Mouse (Mus musculus): ENCODE measurements at regions not wholly inside any gene's neighbourhood (a gene's known extent, or its start where the extent isn't known, plus 50 kb on each side); places are given as distances from the start of the nearest gene placed in this dataset.
"Not testable (repeated sequence)": the region's sequence is repeated elsewhere in the genome, so short reads cannot be mapped to it uniquely, and the experiment has no call there.

GRCm38 (mm10) chr13:10909122-10909751, 548.6 kb upstream of the Chrm3 start:
- Histone ChIP-seq H3K79me2 (ENCODE audit: control insufficient read depth, insufficient read depth, low read length, poor library complexity) (no peaks in the 10 kb centered on the region), H3K9ac (ENCODE audit: control insufficient read depth, low read depth, low read length, poor library complexity, severe bottlenecking) (no peak overlapping the region), H3K4me1 (ENCODE audit: control insufficient read depth in 1 of 2, insufficient read depth in 2 of 2, low read length in 2 of 2) (no peaks in the 10 kb centered on the region), H3K36me3 (ENCODE audit: control insufficient read depth in 1 of 2, insufficient read depth in 2 of 2, low read length in 2 of 2) (no peaks in the 10 kb centered on the region), H3K27ac (ENCODE audit: control insufficient read depth, low read depth, low read length) (no peak overlapping the region), H3K4me3 (ENCODE audit: control insufficient read depth in 1 of 2, insufficient read depth in 1 of 2, low read depth in 2 of 2, low read length in 2 of 2) (no peak overlapping the region), H3K9me3 (replicated peaks; ENCODE audit: insufficient read depth, low read length) (no peaks in the 10 kb centered on the region), H3K27me3 (ENCODE audit: control insufficient read depth in 1 of 2, insufficient read depth in 2 of 2, low read length in 2 of 2) (no peaks in the 10 kb centered on the region)
- TF ChIP-seq GABPA (IDR thresholded peaks at IDR 0.05; ENCODE audit: low read depth, low read length): no peak
- TF ChIP-seq ZKSCAN1 (IDR thresholded peaks at IDR 0.05; ENCODE audit: low read depth, low read length): no peak
- TF ChIP-seq GATA1 (IDR thresholded peaks at IDR 0.05; ENCODE audit: low read depth, low read length): no peak
- TF ChIP-seq ZMIZ1 (IDR thresholded peaks at IDR 0.05; ENCODE audit: low read depth, low read length): no peak
- TF ChIP-seq USF1 (IDR thresholded peaks at IDR 0.05; ENCODE audit: low read depth, low read length): no peak
- no peak for DNase-seq (ENCODE audit: low read depth, low spot score)

DNA sequence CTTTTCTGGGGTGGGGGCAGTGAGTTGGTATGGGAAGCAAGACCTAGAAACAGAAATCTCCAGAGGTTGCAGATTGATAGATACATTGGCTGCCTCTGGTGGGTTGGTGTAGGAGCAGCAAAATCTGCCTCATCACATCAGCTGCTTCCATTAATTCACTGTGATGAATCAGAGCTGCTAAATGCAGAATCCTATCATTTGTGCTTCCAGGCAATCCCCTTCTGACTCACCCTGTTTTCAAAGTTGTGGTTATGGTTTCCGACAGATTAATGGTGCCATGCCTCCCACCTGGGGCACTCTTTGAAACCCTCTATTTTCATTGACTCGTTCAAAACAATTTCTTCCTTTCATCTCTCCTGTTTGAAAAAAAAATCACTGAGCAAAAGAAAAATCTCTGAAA, 507.2 kb upstream of the Chrm3 start:
- H3K27ac ChIP-seq (ENCODE audit: control insufficient read depth, low read depth, low read length): no peak overlapping the region
- H3K79me2 ChIP-seq (ENCODE audit: control insufficient read depth, insufficient read depth, low read length, poor library complexity): no peaks in the 10 kb centered on the region
- H3K27me3 ChIP-seq (ENCODE audit: control insufficient read depth in 1 of 2, insufficient read depth in 2 of 2, low read length in 2 of 2): no peaks in the 10 kb centered on the region
- no peak for TF ChIP-seq ZNF384 (IDR thresholded peaks at IDR 0.05; ENCODE audit: low read depth, low read length)
- no peak for TF ChIP-seq KAT2A (conservative IDR thresholded peaks at IDR 0.05; ENCODE audit: low read depth, low read length)
- TF ChIP-seq NELFE (IDR thresholded peaks at IDR 0.05; ENCODE audit: low read depth, low read length): no peak
- no peak for TF ChIP-seq NRF1 (IDR thresholded peaks at IDR 0.05; ENCODE audit: insufficient read depth, low read depth, low read length, poor library complexity, severe bottlenecking)
- TF ChIP-seq MAFK (IDR thresholded peaks at IDR 0.05; ENCODE audit: borderline replicate concordance, low read depth, low read length): no peak
- no peak for TF ChIP-seq SIN3A (IDR thresholded peaks at IDR 0.05; ENCODE audit: low read length)
- TF ChIP-seq BHLHE40 (IDR thresholded peaks at IDR 0.05; ENCODE audit: borderline replicate concordance, low read depth, low read length): no peak
- H3K9ac ChIP-seq (ENCODE audit: control insufficient read depth, low read depth, low read length, poor library complexity, severe bottlenecking): no peak overlapping the region
- DNase-seq (ENCODE audit: low read depth, low spot score): no peak
- H3K9me3 ChIP-seq (replicated peaks; ENCODE audit: insufficient read depth, low read length): no peaks in the 10 kb centered on the region
- no peaks in the 10 kb centered on the region for H3K4me1 ChIP-seq (ENCODE audit: control insufficient read depth in 1 of 2, insufficient read depth in 2 of 2, low read length in 2 of 2)
- H3K4me3 ChIP-seq (ENCODE audit: control insufficient read depth in 1 of 2, insufficient read depth in 1 of 2, low read depth in 2 of 2, low read length in 2 of 2): no peak overlapping the region
- H3K36me3 ChIP-seq (ENCODE audit: control insufficient read depth in 1 of 2, insufficient read depth in 2 of 2, low read length in 2 of 2): no peaks in the 10 kb centered on the region

GRCm38 (mm10) chr13:10855947-10856561, 495.4 kb upstream of the Chrm3 start:
- not testable (repeated sequence) for H3K36me3 ChIP-seq (ENCODE audit: control insufficient read depth in 1 of 2, insufficient read depth in 2 of 2, low read length in 2 of 2); H3K9me3 ChIP-seq (replicated peaks; ENCODE audit: insufficient read depth, low read length); H3K4me3 ChIP-seq (ENCODE audit: control insufficient read depth in 1 of 2, insufficient read depth in 1 of 2, low read depth in 2 of 2, low read length in 2 of 2); H3K79me2 ChIP-seq (ENCODE audit: control insufficient read depth, insufficient read depth, low read length, poor library complexity); H3K27ac ChIP-seq (ENCODE audit: control insufficient read depth, low read depth, low read length); H3K27me3 ChIP-seq (ENCODE audit: control insufficient read depth in 1 of 2, insufficient read depth in 2 of 2, low read length in 2 of 2); DNase-seq (ENCODE audit: low read depth, low spot score); H3K9ac ChIP-seq (ENCODE audit: control insufficient read depth, low read depth, low read length, poor library complexity, severe bottlenecking); H3K4me1 ChIP-seq (ENCODE audit: control insufficient read depth in 1 of 2, insufficient read depth in 2 of 2, low read length in 2 of 2)

Measured in MEL (cell line).